Mouse (Mus musculus): ENCODE results near the gene Gk5. TPM values are rescaled to one million over a fixed set of nuclear protein-coding genes. Genes with fewer than 3 reads are reported as not detected.
"Not testable (repeated sequence)": the region's sequence is repeated elsewhere in the genome, so short reads cannot be mapped to it uniquely, and the experiment has no call there.

The Gk5 gene
- polyA plus RNA-seq (2016; fragmentation: Nextera tagmentation; extraction: Ambion mirVana): 4.4 and 6.0 TPM in 2 replicates

DNA sequence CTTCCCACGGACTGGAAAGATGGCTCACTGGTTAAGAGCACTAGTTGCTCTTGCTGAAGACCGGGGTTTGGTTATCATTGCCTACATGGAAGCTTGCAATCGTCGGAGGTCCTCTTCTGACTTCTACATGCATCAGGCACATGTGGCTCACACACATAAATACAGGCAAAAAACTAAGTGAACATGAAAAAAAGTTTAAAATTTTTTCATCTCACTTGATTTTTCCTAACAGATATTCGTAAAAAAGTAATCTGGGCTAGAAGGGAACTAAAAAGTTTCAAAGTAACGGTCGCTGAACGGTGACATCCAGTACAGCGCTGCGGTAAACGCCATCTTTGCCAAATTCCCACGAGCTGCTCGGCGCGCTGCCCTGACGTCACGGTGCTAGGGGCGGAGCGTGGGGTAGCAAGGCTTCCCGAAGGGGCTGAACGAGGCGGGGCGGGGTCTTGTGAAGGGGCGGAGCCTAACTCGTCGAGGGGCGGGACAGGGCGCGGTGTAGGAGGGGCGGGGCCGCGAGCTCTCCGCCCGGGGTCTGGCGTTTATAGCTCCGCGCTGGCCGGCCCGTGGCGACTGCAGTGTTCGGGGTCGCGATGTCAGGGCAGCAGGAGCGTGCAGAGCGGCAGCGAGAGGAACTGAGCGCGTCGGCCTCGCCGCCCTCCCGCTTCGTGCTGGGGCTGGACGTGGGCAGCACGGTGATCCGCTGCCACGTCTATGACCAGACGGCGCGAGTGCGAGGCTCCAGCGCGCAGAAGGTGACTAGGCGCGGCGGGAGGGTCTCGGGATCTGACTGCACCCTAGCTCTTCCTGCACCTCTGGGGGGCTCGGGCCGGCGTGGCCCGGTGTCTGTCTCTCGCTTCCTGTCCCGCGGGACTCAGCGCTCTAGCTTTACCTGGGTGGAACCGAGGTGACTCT is at the start of gene Gk5:
Gene Gk5 (plus strand): TSS at position 502 of the 912 bp plus-strand sequence.
- Histone ChIP-seq H3K36me3 (no peaks in the 10 kb centered on the region), H3K9ac (peak within 1 kb of the TSS; percentile 59), H3K4me1 (0 out of 2 replicates have a peak, but pooled peaks cover 3% of the 10 kb centered on the region), H3K27ac (no peak within 1 kb of the TSS), H3K4me2 (replicated peaks) (peak within 1 kb of the TSS; percentile 55), H3K4me3 (peak within 1 kb of the TSS; percentile 70), H3K9me3 (replicated peaks) (no peaks in the 10 kb centered on the region), H3K27me3 (no peaks in the 10 kb centered on the region)
- peak; percentile 98 for ATAC-seq (ENCODE audit: low FRiP score)
- 1% methylated on average over 72 of the region's 76 CpGs for WGBS

DNA sequence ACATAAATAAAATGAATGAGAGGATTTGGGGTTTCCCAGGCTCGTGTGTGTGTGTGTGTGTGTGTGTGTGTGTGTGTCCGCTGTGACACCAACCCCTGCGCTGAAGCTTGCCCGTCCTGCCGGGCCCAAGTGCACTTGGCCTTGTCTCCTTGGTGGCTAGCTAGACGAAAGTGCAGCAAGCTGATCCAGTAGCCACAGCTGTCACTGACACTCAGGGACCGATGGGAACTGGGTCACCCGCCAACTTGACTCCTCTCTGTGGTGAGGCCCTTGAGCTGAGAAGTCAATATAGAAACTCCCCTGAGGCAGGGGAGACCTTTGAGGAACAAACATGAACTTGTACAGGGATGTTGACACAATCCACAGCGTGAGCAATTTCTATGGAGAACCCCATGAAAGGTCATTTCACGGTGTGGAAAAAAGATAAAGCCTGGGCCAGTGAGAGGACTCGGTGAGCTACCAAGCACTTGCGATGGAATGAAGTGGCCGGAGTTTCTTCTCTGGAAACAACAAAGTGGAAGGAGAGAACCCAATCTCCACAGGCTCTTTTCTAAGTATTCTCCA is 40.3 kb upstream of the Gk5 start:
- H3K27ac ChIP-seq: no peak overlapping the region

DNA sequence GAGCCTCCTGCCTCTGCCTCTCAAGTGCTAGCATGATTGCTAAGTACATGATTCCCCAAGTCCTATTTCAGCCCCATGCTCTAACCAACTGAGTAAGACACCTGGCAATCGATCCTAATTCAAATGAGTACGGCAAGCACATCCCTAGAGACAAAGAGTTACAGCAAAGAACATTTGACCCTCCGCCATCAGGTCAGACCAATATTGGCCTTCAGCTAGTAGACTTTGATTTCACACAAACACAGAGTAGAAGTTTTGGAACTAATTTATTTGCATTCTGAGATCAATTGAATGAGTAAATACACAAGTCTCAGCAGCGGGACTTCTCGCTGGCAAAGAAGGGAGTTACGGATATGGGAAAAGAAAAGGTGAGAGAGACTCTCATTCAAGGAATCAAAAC is 33.9 kb upstream of the Gk5 start:
- no peak overlapping the region for H3K4me2 ChIP-seq (replicated peaks)
- no peak for ATAC-seq (ENCODE audit: low FRiP score)
- no peaks in the 10 kb centered on the region for H3K36me3 ChIP-seq
- no peak overlapping the region for H3K9ac ChIP-seq
- no peak overlapping the region for H3K4me3 ChIP-seq
- WGBS: 86% methylated on average over 6 of the region's 6 CpGs
- H3K9me3 ChIP-seq (replicated peaks): no peaks in the 10 kb centered on the region
- H3K4me1 ChIP-seq: no peaks in the 10 kb centered on the region
- H3K27me3 ChIP-seq: no peaks in the 10 kb centered on the region
- no peak overlapping the region for H3K27ac ChIP-seq

More for the DNA sequence above, 40.3 kb upstream of the Gk5 start:
- Histone ChIP-seq H3K9ac (no peak overlapping the region), H3K9me3 (replicated peaks) (no peaks in the 10 kb centered on the region), H3K27me3 (no peaks in the 10 kb centered on the region), H3K4me1 (no peaks in the 10 kb centered on the region), H3K36me3 (no peaks in the 10 kb centered on the region), H3K4me3 (no peak overlapping the region), H3K4me2 (replicated peaks) (no peak overlapping the region)
- ATAC-seq (ENCODE audit: low FRiP score): no peak
- 84% methylated on average over 13 of the region's 13 CpGs for WGBS

DNA sequence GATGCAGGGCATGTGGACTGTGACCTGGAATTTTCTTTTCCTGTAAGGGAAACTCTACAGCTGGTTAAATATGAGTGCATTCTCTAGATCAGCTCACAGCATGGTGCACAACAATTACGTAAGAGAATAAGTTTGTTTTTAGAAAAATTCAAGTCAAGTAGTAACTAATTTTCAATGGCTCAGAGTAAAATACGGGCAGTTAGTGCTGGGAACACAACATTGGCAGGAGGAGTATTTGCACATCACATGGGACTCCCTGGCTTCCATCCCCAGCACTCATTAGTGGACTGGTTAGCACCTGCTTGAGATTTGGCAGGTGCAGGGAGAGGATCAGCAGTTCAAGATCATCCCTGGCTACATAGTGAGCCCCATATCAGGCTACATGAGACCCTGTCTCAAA is 31.5 kb upstream of the Gk5 start:
- WGBS: 93% methylated on average over 2 of the region's 2 CpGs
- no peaks in the 10 kb centered on the region for H3K4me1 ChIP-seq
- H3K4me2 ChIP-seq (replicated peaks): no peak overlapping the region
- H3K9ac ChIP-seq: no peak overlapping the region
- no peaks in the 10 kb centered on the region for H3K36me3 ChIP-seq
- no peaks in the 10 kb centered on the region for H3K27me3 ChIP-seq
- no peak overlapping the region for H3K4me3 ChIP-seq
- H3K27ac ChIP-seq: no peak overlapping the region
- H3K9me3 ChIP-seq (replicated peaks): no peaks in the 10 kb centered on the region
- ATAC-seq (ENCODE audit: low FRiP score): no peak

DNA sequence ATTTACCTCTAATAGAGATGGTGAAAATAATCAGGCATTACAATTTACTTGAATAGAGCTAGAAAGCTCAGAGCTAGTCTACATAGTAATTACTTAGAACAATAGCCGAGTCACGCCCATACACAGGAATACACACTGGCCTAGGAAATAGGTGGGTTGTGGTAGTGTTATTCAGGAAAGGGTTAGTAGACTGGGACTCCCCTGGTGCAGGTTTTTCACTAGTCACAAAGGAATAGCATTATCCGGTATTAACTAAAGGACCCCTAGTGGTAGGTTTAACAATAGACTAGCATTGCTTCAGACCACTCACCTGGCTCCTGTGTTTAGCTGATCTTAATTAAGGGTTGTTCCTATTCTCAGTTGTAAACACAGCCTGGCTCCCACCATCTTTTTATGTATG is 30.7 kb upstream of the Gk5 start:
- H3K4me1 ChIP-seq; H3K27ac ChIP-seq; H3K4me3 ChIP-seq; ATAC-seq (ENCODE audit: low FRiP score); H3K36me3 ChIP-seq; H3K4me2 ChIP-seq (replicated peaks); H3K9ac ChIP-seq; H3K9me3 ChIP-seq (replicated peaks); H3K27me3 ChIP-seq: not testable (repeated sequence)
- WGBS: 83% methylated on average over 3 of the region's 3 CpGs

GRCm38 (mm10) chr9:96092637-96093036 is 26.5 kb upstream of the Gk5 start:
- not testable (repeated sequence) for H3K4me3 ChIP-seq; ATAC-seq (ENCODE audit: low FRiP score); H3K36me3 ChIP-seq; H3K4me2 ChIP-seq (replicated peaks); H3K9ac ChIP-seq; H3K27me3 ChIP-seq; H3K4me1 ChIP-seq; H3K27ac ChIP-seq; H3K9me3 ChIP-seq (replicated peaks)
- WGBS: 91% methylated on average over 10 of the region's 10 CpGs

GRCm38 (mm10) chr9:96093221-96093620 is 25.9 kb upstream of the Gk5 start:
- ATAC-seq (ENCODE audit: low FRiP score): no peak
- no peak overlapping the region for H3K9ac ChIP-seq
- H3K4me2 ChIP-seq (replicated peaks): no peak overlapping the region
- no peaks in the 10 kb centered on the region for H3K4me1 ChIP-seq
- H3K4me3 ChIP-seq: no peak overlapping the region
- peaks cover 9% of the 10 kb centered on the region; the same call in 1 of the 2 replicates for H3K9me3 ChIP-seq (replicated peaks)
- 82% methylated on average over 1 of the region's 1 CpGs for WGBS
- no peak overlapping the region for H3K27ac ChIP-seq
- H3K36me3 ChIP-seq: no peaks in the 10 kb centered on the region
- no peaks in the 10 kb centered on the region for H3K27me3 ChIP-seq

DNA sequence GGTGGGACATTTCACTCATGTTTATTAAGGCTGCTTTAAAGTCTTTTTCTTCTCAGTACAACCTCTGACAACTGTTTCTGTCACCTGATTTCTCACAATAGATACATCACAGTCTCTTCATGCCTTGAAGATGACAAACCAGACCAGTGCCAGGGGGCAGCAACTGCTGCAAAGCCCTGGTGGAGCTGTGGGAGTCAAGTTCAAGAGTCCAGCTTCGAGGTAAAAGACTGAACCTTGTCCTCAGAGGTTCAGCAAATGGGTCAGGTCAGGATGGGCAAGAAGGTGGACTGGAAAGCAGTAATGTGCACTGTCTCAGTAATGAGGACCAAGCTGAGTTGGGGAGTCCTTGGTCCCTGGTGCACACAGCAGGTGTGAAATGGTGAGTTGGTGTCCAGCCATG is 24.8 kb upstream of the Gk5 start:
- H3K27me3 ChIP-seq: no peaks in the 10 kb centered on the region
- H3K9me3 ChIP-seq (replicated peaks): peaks cover 17% of the 10 kb centered on the region
- no peaks in the 10 kb centered on the region for H3K36me3 ChIP-seq
- ATAC-seq (ENCODE audit: low FRiP score): no peak
- H3K4me1 ChIP-seq: no peaks in the 10 kb centered on the region
- H3K4me3 ChIP-seq: no peak overlapping the region
- no peak overlapping the region for H3K9ac ChIP-seq
- H3K27ac ChIP-seq: no peak overlapping the region
- WGBS: 59% methylated on average over 1 of the region's 1 CpGs
- no peak overlapping the region for H3K4me2 ChIP-seq (replicated peaks)

DNA sequence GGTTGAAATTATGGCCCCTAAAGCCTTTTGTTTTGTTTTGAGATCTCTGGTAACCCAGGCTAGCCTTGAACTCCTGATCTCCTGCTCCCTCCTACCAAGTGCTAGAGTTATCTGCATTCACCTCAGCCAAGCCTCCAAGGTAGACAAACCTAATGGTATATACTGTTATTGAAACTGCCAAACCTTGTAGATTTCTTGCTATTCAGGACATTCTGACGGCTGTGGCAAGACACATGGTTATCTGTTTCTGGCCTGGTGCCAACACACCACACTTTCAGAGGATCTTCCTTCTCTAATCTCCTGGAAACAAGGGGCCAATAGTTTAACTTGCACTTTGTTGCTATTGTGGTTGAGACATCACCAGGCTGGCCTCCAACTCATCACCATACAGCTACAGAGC is 24.0 kb upstream of the Gk5 start:
- Histone ChIP-seq H3K4me1 (no peaks in the 10 kb centered on the region), H3K27me3 (no peaks in the 10 kb centered on the region), H3K4me3 (no peak overlapping the region), H3K27ac (no peak overlapping the region), H3K4me2 (replicated peaks) (no peak overlapping the region), H3K9ac (no peak overlapping the region), H3K36me3 (no peaks in the 10 kb centered on the region), H3K9me3 (replicated peaks) (peaks cover 25% of the 10 kb centered on the region)
- 87% methylated on average over 1 of the region's 1 CpGs for WGBS
- no peak for ATAC-seq (ENCODE audit: low FRiP score)

DNA sequence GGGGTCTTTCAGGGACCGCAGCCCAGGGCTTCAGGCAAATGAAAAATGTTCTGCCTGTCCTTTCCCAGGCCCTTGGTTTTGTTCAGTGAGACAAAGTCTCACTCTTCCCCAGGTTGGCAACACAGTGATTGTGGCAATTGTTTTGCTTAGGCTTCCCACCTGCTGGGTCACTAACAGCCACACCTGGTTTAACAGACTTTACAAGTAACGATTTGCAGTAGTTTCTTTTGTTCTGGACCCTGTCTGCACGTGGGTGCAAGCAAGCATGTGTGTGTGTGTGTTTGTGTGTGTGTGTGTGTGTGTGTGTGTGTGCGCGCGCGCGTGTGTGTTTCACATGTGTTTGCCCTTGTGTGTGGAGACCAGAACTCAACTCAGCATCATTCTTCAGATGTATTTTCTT is 16.3 kb upstream of the Gk5 start:
- Histone ChIP-seq H3K4me2 (replicated peaks) (no peak overlapping the region), H3K4me3 (no peak overlapping the region), H3K27me3 (no peaks in the 10 kb centered on the region), H3K27ac (no peak overlapping the region), H3K4me1 (no peaks in the 10 kb centered on the region), H3K9ac (no peak overlapping the region), H3K36me3 (no peaks in the 10 kb centered on the region), H3K9me3 (replicated peaks) (peaks cover 17% of the 10 kb centered on the region; the same call in 1 of the 2 replicates)
- 86% methylated on average over 8 of the region's 8 CpGs for WGBS
- ATAC-seq (ENCODE audit: low FRiP score): no peak

GRCm38 (mm10) chr9:96112879-96113361 is 6.2 kb upstream of the Gk5 start:
- Histone ChIP-seq H3K4me3 (no peak overlapping the region), H3K4me1 (no peaks in the 10 kb centered on the region), H3K36me3 (no peaks in the 10 kb centered on the region), H3K9ac (no peak overlapping the region), H3K27me3 (no peaks in the 10 kb centered on the region), H3K4me2 (replicated peaks) (no peak overlapping the region), H3K9me3 (replicated peaks) (no peaks in the 10 kb centered on the region), H3K27ac (no peak overlapping the region)
- 92% methylated on average over 3 of the region's 3 CpGs for WGBS
- no peak for ATAC-seq (ENCODE audit: low FRiP score)

GRCm38 (mm10) chr9:96116801-96117200 is 2.4 kb upstream of the Gk5 start:
- Histone ChIP-seq H3K4me2 (replicated peaks) (no peak overlapping the region), H3K4me3 (no peak overlapping the region), H3K9ac (no peak overlapping the region), H3K9me3 (replicated peaks) (no peaks in the 10 kb centered on the region), H3K4me1 (0 out of 2 replicates have a peak, but pooled peaks cover 3% of the 10 kb centered on the region), H3K36me3 (no peaks in the 10 kb centered on the region), H3K27ac (no peak overlapping the region), H3K27me3 (no peaks in the 10 kb centered on the region)
- 93% methylated on average over 6 of the region's 6 CpGs for WGBS
- no peak for ATAC-seq (ENCODE audit: low FRiP score)

Measured in hindbrain, embryonic 12.5 days (tissue).